9 mouse cellular contexts compared by ENCODE assay signal in the genomic region with DNA sequence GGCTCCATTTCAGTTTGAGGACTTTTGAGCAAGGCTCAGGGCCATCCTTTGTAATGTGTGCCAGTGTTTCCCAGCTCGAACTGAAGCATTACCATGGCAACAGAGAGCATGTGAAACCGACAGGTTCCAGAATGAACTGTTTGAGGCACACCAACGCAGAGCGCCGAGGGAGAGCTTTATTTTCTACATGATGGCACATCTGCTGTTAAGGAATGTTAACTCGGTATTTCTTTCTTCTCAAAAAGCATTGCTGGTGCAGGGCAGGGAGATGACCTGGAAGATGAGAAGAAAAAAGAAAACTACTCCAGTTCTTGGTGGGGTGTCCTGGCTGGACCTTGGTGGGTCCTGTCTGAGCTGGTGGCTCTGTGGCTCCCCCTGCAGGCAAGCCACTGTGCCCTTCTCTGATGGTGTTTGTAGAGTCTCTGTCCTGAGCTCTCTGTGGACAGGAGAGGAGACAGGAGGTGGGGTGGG.
A peak's percentile ranks its signal among the peaks of the same experiment; 100 is the strongest.
DNase-seq lines count a peak whose midpoint lies in the region; ATAC-seq and TF ChIP-seq lines count a peak whose summit lies in the region.
"Had no signal": no experiment of that assay in that cellular context is flagged by ENCODE, and none has a peak within 500 bp of the region (broad histone marks: within the 10 kb centered on the region; RNA-seq: fewer than 3 reads in every experiment).

No protein-coding gene starts in this region.

- ATAC-seq in hindbrain, embryonic 16.5 days = peak; percentile 95
- peak; percentile 77 for ATAC-seq in midbrain, embryonic 13.5 days

- peaks cover 2% of the 10 kb centered on the region; the same call in 1 of the 2 replicates for H3K4me1 ChIP-seq in testis, adult 2 months (ENCODE audit: control insufficient read depth, insufficient read depth, low read length)
- H3K4me1 ChIP-seq in hindbrain, embryonic 16.5 days (ENCODE audit: control insufficient read depth, insufficient read depth, low read depth, low read length) = peaks cover 9% of the 10 kb centered on the region
- H3K4me1 ChIP-seq in midbrain, embryonic 13.5 days (replicated peaks) = peaks cover 13% of the 10 kb centered on the region
- H3K4me1 ChIP-seq: stomach, embryonic 15.5 days had no signal

- peak; percentile 38; the same call in 1 of the 2 replicates for TF ChIP-seq CTCF in testis, adult 2 months (IDR thresholded peaks at IDR 0.05; ENCODE audit: control insufficient read depth, insufficient read depth, insufficient replicate concordance, low read depth, low read length)

- no peak overlapping the region for H3K9ac ChIP-seq in hindbrain, embryonic 16.5 days (ENCODE audit: low read depth, low read length)
- H3K9ac ChIP-seq in midbrain, embryonic 13.5 days (replicated peaks) = no peak overlapping the region
- H3K9ac ChIP-seq: stomach, embryonic 15.5 days had no signal

- H3K4me3 ChIP-seq in testis, adult 2 months (ENCODE audit: control insufficient read depth, low read depth, low read length) = no peak overlapping the region
- H3K4me3 ChIP-seq in hindbrain, embryonic 16.5 days (ENCODE audit: low read length) = no peak overlapping the region
- H3K4me3 ChIP-seq in midbrain, embryonic 13.5 days (replicated peaks) = no peak overlapping the region
- H3K4me3 ChIP-seq: stomach, embryonic 15.5 days had no signal

- peaks cover 3% of the 10 kb centered on the region; the same call in 1 of the 2 replicates for H3K9me3 ChIP-seq in hindbrain, embryonic 16.5 days (ENCODE audit: control insufficient read depth, low read length)
- peaks cover 5% of the 10 kb centered on the region; the same call in 1 of the 2 replicates for H3K9me3 ChIP-seq in midbrain, embryonic 13.5 days
- H3K9me3 ChIP-seq: stomach, embryonic 15.5 days had no signal

- H3K36me3 ChIP-seq in testis, adult 2 months (ENCODE audit: control insufficient read depth, insufficient read depth, low read length) = no peaks in the 10 kb centered on the region
- no peaks in the 10 kb centered on the region for H3K36me3 ChIP-seq in hindbrain, embryonic 16.5 days (ENCODE audit: control insufficient read depth, insufficient read depth, low read length)
- H3K36me3 ChIP-seq in midbrain, embryonic 13.5 days = peaks cover 3% of the 10 kb centered on the region; the same call in 1 of the 2 replicates
- H3K36me3 ChIP-seq: stomach, embryonic 15.5 days had no signal

- DNase-seq in testis, postnatal 14 days (ENCODE audit: low spot score) = no peak
- peak; percentile 57 for DNase-seq in embryo, embryonic 10.5 days (ENCODE audit: low spot score)
- DNase-seq in spleen, postnatal 14 days (ENCODE audit: low spot score in 2 of 2) = no peak
- DNase-seq in heart, adult 8-10 months (ENCODE audit: low spot score) = no peak
- DNase-seq in gastrocnemius, postnatal 25 days = no peak

- peak overlapping the region; percentile 11; the same call in 1 of the 2 replicates for H3K4me2 ChIP-seq in hindbrain, embryonic 16.5 days (ENCODE audit: low read length)
- H3K4me2 ChIP-seq in midbrain, embryonic 13.5 days (replicated peaks) = no peak overlapping the region
- H3K4me2 ChIP-seq: stomach, embryonic 15.5 days had no signal

- no peak overlapping the region for H3K27ac ChIP-seq in testis, adult 2 months (ENCODE audit: control insufficient read depth, insufficient read depth, low read depth, low read length)
- peak overlapping the region; percentile 74 for H3K27ac ChIP-seq in hindbrain, embryonic 16.5 days (ENCODE audit: low read depth, low read length)
- H3K27ac ChIP-seq in midbrain, embryonic 13.5 days = peak overlapping the region; percentile 51; the same call in 1 of the 2 replicates
- H3K27ac ChIP-seq: stomach, embryonic 15.5 days had no signal

- WGBS in hindbrain, embryonic 16.5 days = 9% methylated on average over 6 of the region's 6 CpGs
- WGBS in midbrain, embryonic 13.5 days = 18% methylated on average over 6 of the region's 6 CpGs

- no peak for TF ChIP-seq POLR2A in testis, adult 2 months (IDR thresholded peaks at IDR 0.05; ENCODE audit: control insufficient read depth, low read depth, low read length)

- H3K27me3 ChIP-seq in testis, adult 2 months (ENCODE audit: control insufficient read depth, insufficient read depth, low read length) = no peaks in the 10 kb centered on the region
- no peaks in the 10 kb centered on the region for H3K27me3 ChIP-seq in hindbrain, embryonic 16.5 days (replicated peaks; ENCODE audit: control insufficient read depth, insufficient read depth, low read length)
- no peaks in the 10 kb centered on the region for H3K27me3 ChIP-seq in midbrain, embryonic 13.5 days
- H3K27me3 ChIP-seq: stomach, embryonic 15.5 days had no signal
